Mouse (Mus musculus) spleen, adult 2 months (tissue): ENCODE results near the gene Pcnx.

Experiments used
- CTCF ChIP-seq: fragments of 200-500 bp; IDR thresholded peaks from 2 replicates; pipeline ENCODE4 v1.5.1; 2011; ENCODE audit warnings: mild to moderate bottlenecking, inconsistent platforms; ENCODE audit not compliant: insufficient read depth, insufficient read length, insufficient replicate concordance; ENCODE audit errors: extremely low read depth
- POLR2A ChIP-seq: fragments of 200-500 bp; IDR thresholded peaks from 2 replicates; pipeline ENCODE4 v1.6.1; 2011; ENCODE audit warnings: low read depth, low read length, inconsistent platforms

GRCm38 (mm10) chr12:81832039-81832738, 27.6 kb upstream of the Pcnx start:
- TF ChIP-seq CTCF, result no peak
- TF ChIP-seq POLR2A, result no peak
